In the genomic region with DNA sequence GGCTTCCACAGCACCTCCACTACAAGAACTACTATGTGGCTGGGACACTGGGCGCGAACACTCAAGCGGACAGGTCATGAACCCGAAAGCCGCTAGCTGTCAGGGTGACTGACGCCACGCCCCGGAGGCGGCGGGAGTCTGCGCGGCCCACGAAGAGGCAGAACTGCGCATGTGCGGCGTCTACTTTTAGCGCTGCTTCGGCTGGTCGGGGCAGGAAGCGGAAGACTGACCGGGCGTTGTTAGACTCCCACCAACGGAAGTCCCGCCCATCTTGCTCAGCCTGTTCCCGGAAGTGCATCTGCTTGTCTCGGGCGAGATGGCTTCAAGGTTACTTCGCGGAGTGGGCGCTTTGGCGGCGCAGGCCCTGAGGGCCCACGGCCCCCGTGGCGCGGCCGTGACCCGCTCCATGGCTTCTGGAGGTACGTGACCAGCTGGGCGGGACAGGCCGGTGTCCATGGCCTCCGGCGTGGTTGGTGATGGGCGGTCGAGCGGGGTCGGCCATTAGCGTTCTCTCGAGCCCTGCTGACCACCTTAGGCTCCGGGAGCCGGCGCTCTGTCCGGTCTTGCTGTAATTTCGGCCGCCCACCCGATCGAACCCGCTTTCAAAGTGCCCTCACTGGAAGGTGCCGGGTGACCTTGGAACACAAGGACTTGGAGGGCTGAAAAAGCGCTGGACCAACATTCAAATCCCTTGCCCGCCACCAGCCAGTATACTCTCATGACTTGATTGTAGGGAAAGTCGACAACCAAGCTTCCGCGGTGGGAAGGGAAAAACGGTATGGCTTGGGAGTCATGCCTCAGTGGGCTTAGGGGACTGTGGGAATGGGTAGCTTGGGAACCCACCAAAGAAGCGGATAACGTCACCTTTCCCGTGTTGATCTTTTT, we compare ENCODE assay signal across 8 mouse cellular contexts. TPM values are rescaled to one million over a fixed set of nuclear protein-coding genes. Genes with fewer than 3 reads are reported as not detected.
DNase-seq lines count a peak whose midpoint lies in the region; ATAC-seq and TF ChIP-seq lines count a peak whose summit lies in the region.

TSS of gene Cox5b (plus strand) at position 179 of the 885 bp plus-strand sequence.

- H3K36me3 ChIP-seq in C2C12 (ENCODE audit: control insufficient read depth, insufficient read depth) (peaks cover 31% of the 10 kb centered on the region), myocyte (ENCODE audit: control insufficient read depth, insufficient read depth) (peaks cover 8% of the 10 kb centered on the region)
- peaks cover 32% of the 10 kb centered on the region for H3K36me3 ChIP-seq in erythroblast, embryonic 14.5 days (ENCODE audit: control insufficient read depth)
- H3K36me3 ChIP-seq in heart, embryonic 11.5 days (ENCODE audit: control insufficient read depth, insufficient read depth, low read length): peaks cover 10% of the 10 kb centered on the region
- peaks cover 21% of the 10 kb centered on the region for H3K36me3 ChIP-seq in kidney, embryonic 16.5 days (ENCODE audit: insufficient read depth, low read length)
- H3K36me3 ChIP-seq in liver, adult 2 months (ENCODE audit: control insufficient read depth, insufficient read depth, low read length): peaks cover 12% of the 10 kb centered on the region
- 0 out of 2 replicates have a peak, but pooled peaks cover 2% of the 10 kb centered on the region for H3K36me3 ChIP-seq in splenic B cell, adult 2 months (ENCODE audit: control insufficient read depth, insufficient read depth, low read length, poor library complexity, severe bottlenecking)

- H3K27ac ChIP-seq in heart, embryonic 11.5 days (ENCODE audit: low read depth, low read length): peak within 1 kb of the TSS; percentile 73
- H3K27ac ChIP-seq in kidney, embryonic 16.5 days (ENCODE audit: low read length): peak within 1 kb of the TSS; percentile 67
- H3K27ac ChIP-seq in liver, adult 2 months (replicated peaks; ENCODE audit: insufficient read depth, low read depth, low read length): peak within 1 kb of the TSS; percentile 64

- peak within 1 kb of the TSS; percentile 91 for H3K4me2 ChIP-seq in heart, embryonic 11.5 days
- peak within 1 kb of the TSS; percentile 86 for H3K4me2 ChIP-seq in kidney, embryonic 16.5 days (replicated peaks; ENCODE audit: low read depth, low read length)
- H3K4me2 ChIP-seq in myocyte (ENCODE audit: low read depth): peak within 1 kb of the TSS; percentile 97

- H3ac ChIP-seq in C2C12 (ENCODE audit: control insufficient read depth, insufficient read length, low read depth) (peak within 1 kb of the TSS; percentile 91), myocyte (ENCODE audit: control insufficient read depth, insufficient read length) (peak within 1 kb of the TSS; percentile 94)

- no peaks in the 10 kb centered on the region for H3K9me3 ChIP-seq in erythroblast, embryonic 14.5 days (ENCODE audit: control insufficient read depth, low read length)
- no peaks in the 10 kb centered on the region for H3K9me3 ChIP-seq in heart, embryonic 11.5 days (replicated peaks; ENCODE audit: control insufficient read depth, low read length)
- no peaks in the 10 kb centered on the region for H3K9me3 ChIP-seq in kidney, embryonic 16.5 days (ENCODE audit: low read length)

- ATAC-seq in heart, embryonic 11.5 days (replicated peaks; ENCODE audit: insufficient number of reproducible peaks, low FRiP score, low TSS enrichment): peak; percentile 93
- peak; percentile 97 for ATAC-seq in kidney, embryonic 16.5 days (ENCODE audit: low FRiP score, low TSS enrichment)

- TF ChIP-seq CTCF in C2C12 (IDR thresholded peaks at IDR 0.05; ENCODE audit: control insufficient read depth, insufficient read depth, insufficient read length): no peak
- TF ChIP-seq CTCF in brain, embryonic 14.5 days (IDR thresholded peaks at IDR 0.05; ENCODE audit: borderline replicate concordance, extremely low read depth, insufficient read depth, insufficient read length): no peak
- no peak for TF ChIP-seq CTCF in liver, adult 2 months (IDR thresholded peaks at IDR 0.05; ENCODE audit: low read depth, low read length)

- 1% methylated on average over 68 of the region's 68 CpGs for WGBS in heart, embryonic 11.5 days (ENCODE audit: insufficient replicate concordance)
- under 1% methylated on average over 59 of the region's 68 CpGs for WGBS in kidney, embryonic 16.5 days
- WGBS in liver, adult 2 months: under 1% methylated on average over 68 of the region's 68 CpGs

- TF ChIP-seq POLR2A in brain, embryonic 14.5 days (IDR thresholded peaks at IDR 0.05; ENCODE audit: borderline replicate concordance, extremely low read depth, insufficient read depth, insufficient read length, poor library complexity, severe bottlenecking): 0 out of 2 replicates have a peak, but pooled peaks have one; percentile 8
- TF ChIP-seq POLR2A in liver, adult 2 months (IDR thresholded peaks at IDR 0.05; ENCODE audit: extremely low read depth, insufficient read depth, low read length): peak; percentile 49; the same call in 1 of the 2 replicates
- TF ChIP-seq POLR2A in myocyte (IDR thresholded peaks at IDR 0.05; ENCODE audit: insufficient read length, low read depth): peak; percentile 68

- peaks cover 19% of the 10 kb centered on the region for H3K79me2 ChIP-seq in C2C12 (ENCODE audit: control insufficient read depth, insufficient read depth)
- H3K79me2 ChIP-seq in liver, adult 2 months (ENCODE audit: control insufficient read depth, insufficient read depth, low read length): peaks cover 7% of the 10 kb centered on the region; the same call in 1 of the 2 replicates
- H3K79me2 ChIP-seq in myocyte (ENCODE audit: control insufficient read depth, insufficient read depth): peaks cover 13% of the 10 kb centered on the region

- peak within 1 kb of the TSS; percentile 96 for H3K9ac ChIP-seq in heart, embryonic 11.5 days (ENCODE audit: low read depth, low read length)
- peak within 1 kb of the TSS; percentile 90 for H3K9ac ChIP-seq in kidney, embryonic 16.5 days (replicated peaks; ENCODE audit: low read length)
- H3K9ac ChIP-seq in liver, adult 2 months (ENCODE audit: low read depth, low read length): peak within 1 kb of the TSS; percentile 86

- DNase-seq in brain, embryonic 14.5 days (ENCODE audit: low read depth): peak; percentile 99
- DNase-seq in liver, adult 2 months (ENCODE audit: extremely low read depth, low read depth, low spot score): peak; percentile 95
- DNase-seq in splenic B cell, adult 2 months (ENCODE audit: low read depth, low spot score): peak; percentile 100

- H3K79me3 ChIP-seq in C2C12 (ENCODE audit: low read depth): peaks cover 15% of the 10 kb centered on the region

- peak within 1 kb of the TSS; percentile 80 for H3K4me3 ChIP-seq in C2C12 (ENCODE audit: insufficient read depth, poor library complexity, severe bottlenecking)
- H3K4me3 ChIP-seq in erythroblast, embryonic 14.5 days (replicated peaks): peak within 1 kb of the TSS; percentile 73
- peak within 1 kb of the TSS; percentile 82 for H3K4me3 ChIP-seq in heart, embryonic 11.5 days (ENCODE audit: low read depth, low read length)
- H3K4me3 ChIP-seq in kidney, embryonic 16.5 days (ENCODE audit: low read length): peak within 1 kb of the TSS; percentile 94
- H3K4me3 ChIP-seq in liver, adult 2 months (ENCODE audit: insufficient read depth, low read depth, low read length): peak within 1 kb of the TSS; percentile 70
- H3K4me3 ChIP-seq in myocyte: peak within 1 kb of the TSS; percentile 74

- H3K4me1 ChIP-seq in erythroblast, embryonic 14.5 days (ENCODE audit: control insufficient read depth): peaks cover 24% of the 10 kb centered on the region
- peaks cover 10% of the 10 kb centered on the region; the same call in 1 of the 2 replicates for H3K4me1 ChIP-seq in heart, embryonic 11.5 days (ENCODE audit: control insufficient read depth, insufficient read depth, low read length)
- H3K4me1 ChIP-seq in kidney, embryonic 16.5 days (ENCODE audit: insufficient read depth, low read length): peaks cover 13% of the 10 kb centered on the region
- peaks cover 6% of the 10 kb centered on the region; the same call in 1 of the 2 replicates for H3K4me1 ChIP-seq in liver, adult 2 months (ENCODE audit: control insufficient read depth, insufficient read depth, low read length)

- H3K27me3 ChIP-seq in C2C12 (ENCODE audit: control insufficient read depth, insufficient read depth, insufficient read length) (no peaks in the 10 kb centered on the region), myocyte (ENCODE audit: control insufficient read depth, insufficient read depth, insufficient read length) (no peaks in the 10 kb centered on the region)
- no peaks in the 10 kb centered on the region for H3K27me3 ChIP-seq in erythroblast, embryonic 14.5 days (ENCODE audit: control insufficient read depth)
- no peaks in the 10 kb centered on the region for H3K27me3 ChIP-seq in heart, embryonic 11.5 days (ENCODE audit: control insufficient read depth, insufficient read depth, low read length)
- H3K27me3 ChIP-seq in kidney, embryonic 16.5 days (ENCODE audit: insufficient read depth, low read length): no peaks in the 10 kb centered on the region
- H3K27me3 ChIP-seq in liver, adult 2 months (ENCODE audit: control insufficient read depth, insufficient read depth, low read length): no peaks in the 10 kb centered on the region
- H3K27me3 ChIP-seq in splenic B cell, adult 2 months (ENCODE audit: control insufficient read depth, insufficient read depth, low read length, poor library complexity, severe bottlenecking): no peaks in the 10 kb centered on the region

TF ChIP-seq in C2C12, 6 proteins besides CTCF, POLR2A, EP300 and RAD21 (continues in another document):
- no peak for TF ChIP-seq CEBPB (IDR thresholded peaks at IDR 0.05; ENCODE audit: low read depth)
- TF ChIP-seq USF1 (IDR thresholded peaks at IDR 0.05; ENCODE audit: low read depth): no peak
- TF ChIP-seq MYOG (IDR thresholded peaks at IDR 0.05; ENCODE audit: control insufficient read depth, extremely low read depth, insufficient read length): no peak
- TF ChIP-seq MYOD1 (IDR thresholded peaks at IDR 0.05; ENCODE audit: control insufficient read depth, insufficient read length, low read depth): no peak

TF ChIP-seq in myocyte, 11 proteins besides CTCF, POLR2A, EP300 and RAD21 (continues in another document):
- TF ChIP-seq MYOG (IDR thresholded peaks at IDR 0.05; ENCODE audit: control insufficient read depth in 1 of 3, insufficient read depth in 1 of 3, insufficient read length in 2 of 3, low read depth in 2 of 3) (no peak), POLR2AphosphoS2 (IDR thresholded peaks at IDR 0.05; ENCODE audit: insufficient read length, low read depth) (peak; percentile 57), MAX (IDR thresholded peaks at IDR 0.05; ENCODE audit: low read depth) (no peak), REST (IDR thresholded peaks at IDR 0.05; ENCODE audit: insufficient read depth, insufficient read length) (no peak), CEBPB (IDR thresholded peaks at IDR 0.05; ENCODE audit: insufficient read depth, poor library complexity, severe bottlenecking) (no peak)

RNA-seq across cellular contexts. Expression of gene Cox5b, which starts in this region (rescaled TPM):
- polyA plus RNA-seq in C2C12 (2012; fragmentation: generic; extraction: Trizol) (734 TPM), myocyte (2012; fragmentation: generic; extraction: Trizol) (1,086 TPM)
- 318 and 374 TPM in 2 replicates for polyA plus RNA-seq in brain, embryonic 14.5 days (2012; rRNA removed)
- 312 and 404 TPM in 2 replicates for polyA plus RNA-seq in erythroblast, embryonic 14.5 days (2012)
- 1,165 and 1,189 TPM in 2 replicates for polyA plus RNA-seq in heart, embryonic 11.5 days (2014; fragmentation: Nextera tagmentation; extraction: Ambion mirVana)
- polyA plus RNA-seq in kidney, embryonic 16.5 days (2015; fragmentation: Nextera tagmentation; extraction: Ambion mirVana): 681 and 722 TPM in 2 replicates
- total RNA-seq in liver, adult 2 months (2014; rRNA removed): 445 and 458 TPM in 2 replicates
- 756 and 791 TPM in 2 replicates for polyA plus RNA-seq in liver, adult 2 months (2012; rRNA removed)

Comparison
In these comparisons a context has a peak if more than half of its experiments do, and no peak if none do; other contexts are left out.
1. Peak in every context shown above with its lines: DNase-seq, ATAC-seq, H3K4me3 ChIP-seq and H3K27ac ChIP-seq.
2. POLR2A ChIP-seq: peak in every context shown above with its lines; median percentile 68 in myocyte; 49 in liver, adult 2 months; 8 in brain, embryonic 14.5 days.